Mouse (Mus musculus) stomach, postnatal 0 days (tissue): ENCODE measurements at regions not wholly inside any gene's neighbourhood (a gene's known extent, or its start where the extent isn't known, plus 50 kb on each side); places are given as distances from the start of the nearest gene placed in this dataset.

Source experiments
- ATAC-seq: fragments of 200-750 bp; cut with Nextera tagmentation; 2 replicates; pipeline ENCODE4 v1.8.0; 2017; ENCODE audit not compliant: low FRiP score, low TSS enrichment
- DNase-seq: peaks from one replicate; pipeline ENCODE4 v3.0.0-alpha.2; 2016; ENCODE audit warnings: low spot score
- H3K27ac ChIP-seq: fragments of 300-500 bp; sonication (generic); replicated peaks from 2 replicates; pipeline ENCODE4 v1.5.1; 2014; ENCODE audit warnings: mild to moderate bottlenecking, control low read depth
- H3K27me3 ChIP-seq: fragments of 300-500 bp; sonication (generic); 2 replicates; pipeline ENCODE4 v1.6.1; 2014; ENCODE audit warnings: low read length; ENCODE audit not compliant: control insufficient read depth, insufficient read depth
- H3K36me3 ChIP-seq: fragments of 300-500 bp; sonication (generic); 2 replicates; pipeline ENCODE4 v1.6.1; 2014; ENCODE audit warnings: low read length, mixed read lengths; ENCODE audit not compliant: control insufficient read depth, insufficient read depth
- H3K4me1 ChIP-seq: fragments of 300-500 bp; sonication (generic); replicated peaks from 2 replicates; pipeline ENCODE4 v1.6.1; 2014; ENCODE audit warnings: antibody characterized with exemption; ENCODE audit not compliant: control insufficient read depth, insufficient read depth
- H3K4me2 ChIP-seq: fragments of 300-500 bp; sonication (generic); replicated peaks from 2 replicates; pipeline ENCODE4 v1.6.1; 2014; ENCODE audit warnings: low read depth, mild to moderate bottlenecking, control low read depth, moderate library complexity
- H3K4me3 ChIP-seq: fragments of 300-500 bp; sonication (generic); 2 replicates; pipeline ENCODE4 v1.5.1; 2014; ENCODE audit warnings: low read depth, low read length, control low read depth
- H3K9ac ChIP-seq: fragments of 300-500 bp; sonication (generic); 2 replicates; pipeline ENCODE4 v1.6.1; 2014; ENCODE audit warnings: mild to moderate bottlenecking, low read length, control low read depth, mixed read lengths
- H3K9me3 ChIP-seq: fragments of 300-500 bp; sonication (generic); 2 replicates; pipeline ENCODE4 v1.6.1; 2016; ENCODE audit warnings: low read length; ENCODE audit not compliant: control insufficient read depth
- CTCF ChIP-seq: IDR thresholded peaks from 2 replicates; pipeline ENCODE4 v1.5.1; 2016; ENCODE audit warnings: antibody characterized with exemption, low read depth, mild to moderate bottlenecking, moderate library complexity
- EP300 ChIP-seq: optimal IDR thresholded peaks from 2 replicates; pipeline ENCODE3; 2016; ENCODE audit warnings: antibody characterized with exemption
- WGBS: fragments of 180-500 bp; shearing (Covaris S2); extraction: QIAGEN DNeasy Blood & Tissue Kit; methylation state at CpG from one replicate; pipeline ENCODE4 v1.1.7; 2014; 5-methylcytosine and 5-hydroxymethylcytosine counted together

GRCm38 (mm10) chr3:104319377-104319776 lies 99.2 kb upstream of the Magi3 start:
- Histone ChIP-seq H3K36me3 (no peaks in the 10 kb centered on the region), H3K4me3 (no peak overlapping the region), H3K27ac (no peak overlapping the region), H3K4me2 (no peak overlapping the region; the same call in 1 of the 2 replicates), H3K27me3 (no peaks in the 10 kb centered on the region), H3K9me3 (no peaks in the 10 kb centered on the region), H3K4me1 (no peaks in the 10 kb centered on the region; the same call in 1 of the 2 replicates), H3K9ac (no peak overlapping the region)
- ATAC-seq = 0 out of 2 replicates have a peak, but pooled peaks have one; percentile 15
- WGBS = 40% methylated on average over 6 of the region's 6 CpGs
- DNase-seq = no peak
- TF ChIP-seq CTCF = no peak
- no peak for TF ChIP-seq EP300

GRCm38 (mm10) chr3:104318911-104319310 lies 98.7 kb upstream of the Magi3 start:
- Histone ChIP-seq H3K9me3 (no peaks in the 10 kb centered on the region), H3K4me3 (no peak overlapping the region), H3K4me1 (no peaks in the 10 kb centered on the region; the same call in 1 of the 2 replicates), H3K9ac (no peak overlapping the region), H3K36me3 (no peaks in the 10 kb centered on the region), H3K27me3 (no peaks in the 10 kb centered on the region), H3K27ac (no peak overlapping the region), H3K4me2 (no peak overlapping the region)
- ATAC-seq (no peak), DNase-seq (peak; percentile 17)
- 28% methylated on average over 8 of the region's 8 CpGs for WGBS
- TF ChIP-seq EP300 = no peak
- no peak for TF ChIP-seq CTCF

DNA sequence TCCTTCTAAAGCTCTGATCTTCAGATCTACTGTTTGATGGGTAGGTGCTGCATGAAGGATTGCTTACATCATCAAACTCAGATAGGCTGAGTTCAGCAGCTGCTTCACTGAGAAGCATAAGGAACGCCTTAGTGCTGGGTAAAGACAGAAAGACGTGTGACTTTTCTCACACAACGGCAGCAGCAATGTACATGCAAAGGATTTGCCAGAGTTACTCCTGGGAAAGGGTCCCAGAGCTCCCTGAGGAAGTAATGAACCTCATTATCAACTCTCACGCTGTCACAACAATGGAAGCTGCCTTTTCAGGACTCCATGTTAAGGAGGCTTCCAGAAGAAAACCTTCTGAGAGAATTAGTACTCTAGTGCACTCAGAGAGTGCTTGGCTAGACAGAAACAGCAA lies 97.4 kb upstream of the Magi3 start:
- DNase-seq (no peak), ATAC-seq (no peak)
- WGBS = 68% methylated on average over 4 of the region's 4 CpGs
- Histone ChIP-seq H3K27ac (no peak overlapping the region), H3K4me2 (no peak overlapping the region), H3K9ac (no peak overlapping the region), H3K27me3 (no peaks in the 10 kb centered on the region), H3K9me3 (no peaks in the 10 kb centered on the region), H3K4me3 (no peak overlapping the region), H3K4me1 (no peaks in the 10 kb centered on the region; the same call in 1 of the 2 replicates), H3K36me3 (no peaks in the 10 kb centered on the region)
- no peak for TF ChIP-seq EP300
- TF ChIP-seq CTCF = no peak

DNA sequence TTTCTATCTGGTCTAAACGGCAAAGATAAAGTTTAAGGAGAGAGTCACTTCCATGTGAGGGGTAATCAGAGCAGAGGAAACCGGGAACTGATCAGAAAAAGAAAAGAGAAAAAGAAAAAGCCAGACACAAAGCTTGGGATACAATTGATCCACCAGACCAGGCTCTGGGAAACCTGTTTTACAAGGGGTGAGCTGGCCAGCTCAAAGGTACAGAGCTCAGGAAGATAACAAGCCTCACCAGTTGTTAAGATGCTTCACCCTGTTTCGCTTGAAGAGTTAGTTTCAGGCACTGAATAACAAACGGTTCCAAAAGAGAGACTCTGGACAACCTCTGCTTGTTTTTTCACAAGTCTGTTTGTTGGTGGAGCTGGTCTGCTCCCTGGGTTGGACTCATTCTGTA lies 92.9 kb upstream of the Magi3 start:
- WGBS = 54% methylated on average over 4 of the region's 4 CpGs
- no peak overlapping the region for H3K4me2 ChIP-seq
- H3K9ac ChIP-seq = no peak overlapping the region
- no peaks in the 10 kb centered on the region for H3K27me3 ChIP-seq
- H3K27ac ChIP-seq = no peak overlapping the region
- TF ChIP-seq EP300 (no peak), CTCF (no peak)
- DNase-seq (no peak), ATAC-seq (no peak)
- H3K4me3 ChIP-seq = no peak overlapping the region
- no peaks in the 10 kb centered on the region for H3K36me3 ChIP-seq
- H3K4me1 ChIP-seq = no peaks in the 10 kb centered on the region
- H3K9me3 ChIP-seq = no peaks in the 10 kb centered on the region

DNA sequence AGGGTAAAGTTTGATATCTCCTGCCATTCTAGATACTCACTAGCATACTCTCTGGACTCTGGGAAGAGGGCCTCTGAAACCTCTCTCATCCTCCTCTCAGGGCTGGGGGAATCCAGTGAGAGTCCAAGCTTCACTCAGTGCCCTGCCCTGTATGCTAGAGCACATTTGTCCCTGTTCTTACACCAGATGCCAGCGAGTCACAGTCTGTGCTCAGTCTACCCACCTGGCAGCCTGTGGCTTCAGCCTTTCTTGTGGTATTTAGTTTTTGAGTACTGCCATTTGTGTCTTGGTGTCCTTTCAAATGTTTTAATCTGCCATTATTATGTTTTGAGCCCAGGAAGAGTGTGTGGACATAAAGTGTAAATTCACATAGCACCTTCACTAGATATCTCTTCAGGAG lies 86.8 kb upstream of the Magi3 start:
- no peak for DNase-seq
- Histone ChIP-seq H3K27me3 (no peaks in the 10 kb centered on the region), H3K4me2 (no peak overlapping the region), H3K4me3 (no peak overlapping the region), H3K27ac (no peak overlapping the region), H3K36me3 (no peaks in the 10 kb centered on the region), H3K9me3 (no peaks in the 10 kb centered on the region), H3K4me1 (no peaks in the 10 kb centered on the region), H3K9ac (no peak overlapping the region)
- WGBS = 93% methylated on average over 1 of the region's 1 CpGs
- ATAC-seq = no peak
- TF ChIP-seq CTCF (no peak), EP300 (no peak)

DNA sequence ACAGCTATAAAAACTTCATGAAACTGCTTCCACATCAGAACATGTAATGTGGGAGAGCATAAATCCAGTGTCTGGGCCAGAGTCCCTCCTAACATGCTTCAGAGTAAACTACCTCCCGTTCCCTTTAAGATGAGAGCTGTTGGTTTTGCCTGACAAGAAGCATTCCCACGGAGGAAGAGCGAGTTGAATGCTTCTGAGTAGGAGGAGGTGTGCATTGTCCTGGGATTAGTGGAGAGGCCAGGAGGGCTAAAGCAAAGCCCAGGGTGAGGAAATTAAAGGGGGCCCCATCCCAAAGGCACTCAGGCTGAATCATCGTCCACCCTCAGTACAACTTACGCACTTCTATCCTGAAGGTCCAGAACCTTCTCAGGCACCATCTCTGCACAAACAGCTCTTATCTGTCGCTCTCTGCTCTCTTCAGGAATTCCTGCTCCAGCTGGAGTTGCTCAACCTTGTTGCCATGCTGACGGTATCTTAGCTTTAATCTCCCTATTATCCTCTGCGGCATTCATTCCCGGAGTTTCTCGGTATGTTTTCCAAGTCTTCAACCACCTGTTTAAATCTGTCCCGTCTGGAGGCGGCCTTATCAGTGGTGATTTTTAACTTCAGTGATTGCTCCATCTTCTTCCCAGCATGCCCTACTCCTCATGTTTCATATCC lies 85.9 kb upstream of the Magi3 start:
- Histone ChIP-seq H3K27me3 (no peaks in the 10 kb centered on the region), H3K4me3 (no peak overlapping the region), H3K4me1 (no peaks in the 10 kb centered on the region), H3K4me2 (no peak overlapping the region), H3K36me3 (no peaks in the 10 kb centered on the region), H3K9me3 (no peaks in the 10 kb centered on the region), H3K27ac (no peak overlapping the region), H3K9ac (no peak overlapping the region)
- no peak for TF ChIP-seq EP300
- TF ChIP-seq CTCF = no peak
- ATAC-seq (0 out of 2 replicates have a peak, but pooled peaks have one; percentile 42), DNase-seq (no peak)
- 18% methylated on average over 12 of the region's 12 CpGs for WGBS
